Mouse (Mus musculus) ovary, adult 18-20 months (tissue): ENCODE measurements around the gene Shisa9.

Experiments used
- DNase-seq: peaks from one replicate; pipeline ENCODE4 v3.0.0; 2022; ENCODE audit warnings: low spot score, mixed read lengths

Shisa9 gene

DNA sequence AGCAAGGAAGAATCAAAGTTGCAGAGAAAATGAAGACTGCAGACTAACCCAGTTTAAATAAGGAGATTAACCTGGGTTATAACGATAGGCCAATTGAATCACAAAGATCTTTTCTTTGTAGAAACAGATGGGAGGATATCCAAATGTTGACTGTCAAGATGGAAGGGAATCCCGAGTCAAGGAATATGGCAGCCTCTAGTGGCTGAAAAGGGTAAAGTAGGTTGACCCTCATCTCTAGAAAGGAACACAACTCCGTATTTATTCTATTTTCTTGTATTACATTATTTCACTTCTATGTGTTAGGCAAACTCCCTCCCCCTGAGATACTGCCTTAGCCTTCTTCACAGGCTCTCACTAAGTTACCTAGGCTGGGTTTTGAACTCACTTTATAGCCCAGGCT, 217.3 kb downstream of the Shisa9 start:
- DNase-seq, result no peak

DNA sequence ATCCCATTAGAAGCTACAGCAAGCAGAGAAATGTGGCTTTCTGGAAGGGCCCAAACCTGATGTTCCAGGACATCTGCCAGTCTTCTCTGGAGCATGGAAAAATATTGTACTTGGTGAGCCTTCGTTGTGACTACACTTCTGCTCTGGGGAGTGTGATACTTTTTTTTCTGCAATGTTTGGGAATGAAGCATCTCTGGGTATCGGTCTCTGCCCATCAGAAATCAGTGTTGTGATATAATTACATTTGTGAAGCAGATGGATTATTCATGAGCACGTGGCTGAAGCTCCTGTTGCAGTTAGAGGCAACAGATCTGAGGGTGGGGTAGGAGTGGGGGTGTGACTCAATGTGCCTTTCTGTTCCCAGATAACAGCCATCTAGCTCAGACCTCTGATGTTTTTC, 218.2 kb downstream of the Shisa9 start:
- DNase-seq, result no peak

DNA sequence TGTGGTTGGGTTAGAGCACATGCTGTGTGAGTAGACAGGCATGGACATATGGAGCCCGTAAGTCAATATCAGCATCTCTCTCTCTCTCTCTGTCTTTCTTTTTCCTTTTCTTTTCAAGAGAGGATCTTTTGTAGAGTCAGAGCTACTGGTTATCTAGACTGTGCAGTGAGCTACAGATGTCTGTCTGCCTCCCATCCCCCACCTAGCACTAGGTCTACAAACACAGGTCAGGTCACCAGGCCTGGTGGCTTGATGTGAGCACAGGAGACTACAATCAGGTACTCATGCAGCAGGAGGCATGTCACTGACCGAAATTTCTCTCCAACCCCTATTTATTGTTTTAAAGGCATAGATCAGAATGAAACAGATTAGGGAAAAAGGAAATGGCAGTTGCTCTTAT, 219.1 kb downstream of the Shisa9 start:
- DNase-seq, result no peak

DNA sequence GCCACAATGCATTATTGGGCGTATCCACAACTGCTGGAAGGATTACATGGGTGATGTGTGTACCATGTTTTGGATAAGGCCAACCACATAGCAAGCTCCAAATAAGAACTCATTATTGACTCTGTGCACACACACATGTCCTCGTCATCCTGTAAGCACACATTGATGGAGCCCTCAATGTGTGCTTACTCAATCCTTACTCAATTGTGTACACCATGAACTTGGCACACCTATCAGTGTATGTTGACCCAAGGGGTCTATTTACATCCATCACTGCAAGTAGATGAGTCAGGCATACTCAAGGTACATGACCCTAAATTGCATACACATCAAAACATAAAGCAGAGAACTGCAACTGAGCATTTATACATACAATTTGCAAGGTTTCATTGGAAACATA, 220.5 kb downstream of the Shisa9 start:
- no peak for DNase-seq

DNA sequence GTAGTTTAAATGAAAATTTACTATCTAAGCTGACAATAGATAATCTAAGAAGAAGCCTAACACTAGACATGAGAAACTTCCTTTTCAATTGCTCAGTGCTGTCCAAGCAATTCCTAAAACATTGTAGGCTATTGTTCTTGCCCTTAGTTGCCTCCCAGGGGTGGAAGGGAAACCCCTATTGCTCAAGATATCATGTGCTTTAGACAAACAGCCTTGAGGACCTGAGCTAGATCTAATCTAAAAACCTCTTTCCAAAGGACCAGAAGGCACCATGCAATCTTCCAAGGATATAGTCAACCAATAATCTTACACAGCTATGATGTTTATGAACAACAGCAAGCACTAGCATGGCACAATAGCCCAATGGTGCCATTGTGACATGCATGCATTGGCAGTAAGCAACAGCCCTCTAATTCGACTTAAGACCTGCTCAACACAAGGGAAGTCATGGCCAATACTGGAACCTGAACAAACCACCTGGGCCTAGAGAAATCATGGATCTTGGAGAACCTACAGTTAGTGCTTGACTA, 222.6 kb downstream of the Shisa9 start:
- no peak for DNase-seq

DNA sequence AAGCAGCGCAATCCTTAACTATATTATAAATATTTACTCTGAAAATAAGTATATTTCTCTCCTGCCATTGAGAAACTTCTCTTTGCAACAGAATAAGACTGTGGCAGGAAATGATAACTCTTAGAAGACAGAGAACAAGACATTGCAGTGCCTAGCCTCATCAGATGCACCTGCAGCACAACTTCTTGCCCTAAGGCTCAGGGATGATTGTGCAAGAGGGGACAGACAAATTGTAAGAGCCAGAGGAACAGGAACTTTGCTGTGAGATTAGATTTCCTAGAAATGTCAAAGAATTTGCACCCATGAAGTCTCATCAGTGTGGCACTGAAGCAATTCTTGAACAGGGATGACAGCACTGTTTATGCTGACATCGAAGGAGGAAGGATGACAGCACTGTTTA, 223.0 kb downstream of the Shisa9 start:
- no peak for DNase-seq

DNA sequence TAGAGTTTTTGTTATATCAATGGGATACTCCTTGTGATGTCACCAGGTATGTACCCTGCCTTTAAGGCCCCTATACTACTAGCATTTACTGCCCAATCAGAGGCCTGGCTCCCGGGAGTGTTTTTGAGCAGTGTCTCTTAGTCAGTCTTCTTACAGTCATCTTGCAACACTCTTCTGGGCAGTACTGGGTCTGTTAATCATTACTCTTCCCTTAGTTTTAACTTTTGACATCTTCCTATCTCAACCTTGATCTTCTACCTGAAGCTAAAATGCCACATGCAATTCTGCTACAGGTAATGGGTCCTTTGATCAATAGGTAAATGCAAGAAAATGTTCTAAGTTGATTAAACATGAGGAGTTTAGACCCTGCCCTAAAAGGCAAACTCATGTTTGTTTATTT, 225.4 kb downstream of the Shisa9 start:
- no peak for DNase-seq

DNA sequence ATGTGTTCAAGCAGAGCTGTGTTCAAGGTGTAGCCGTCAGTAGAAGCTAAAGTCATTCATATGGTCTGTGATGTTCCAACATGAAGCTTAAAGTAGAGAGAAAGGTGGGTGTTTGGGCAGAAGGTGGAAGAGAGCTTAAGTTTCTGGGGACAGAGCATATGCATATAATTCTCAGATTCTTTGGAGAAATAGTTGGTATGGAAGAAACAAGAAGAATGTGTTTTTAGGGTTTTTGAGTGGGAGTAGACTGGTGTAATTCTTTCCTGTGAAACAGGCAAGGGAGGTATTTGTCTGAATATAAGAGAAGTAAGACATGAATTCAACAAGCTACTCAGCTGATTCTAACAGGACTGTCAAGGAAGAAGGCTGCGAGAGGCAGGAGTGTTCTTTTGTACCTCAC, 225.9 kb downstream of the Shisa9 start:
- no peak for DNase-seq

DNA sequence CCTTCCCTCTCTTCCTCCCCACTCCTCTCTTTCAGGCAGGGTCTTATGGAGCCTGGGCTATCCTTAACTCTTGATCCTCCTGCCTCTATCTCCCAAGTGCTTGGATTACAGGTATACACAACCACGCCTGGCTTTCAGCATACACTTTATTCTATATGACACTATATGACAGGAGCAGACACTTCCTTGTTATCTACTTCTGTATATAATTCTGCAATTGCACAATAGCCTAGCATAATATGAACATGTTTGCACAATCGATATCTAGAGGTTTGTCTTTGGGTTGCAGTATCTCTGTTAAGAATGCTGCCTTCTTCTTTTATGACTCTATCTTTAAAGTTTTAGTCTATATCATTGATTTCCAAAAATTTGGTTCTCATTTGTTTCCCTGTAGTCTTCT, 230.1 kb downstream of the Shisa9 start:
- no peak for DNase-seq

DNA sequence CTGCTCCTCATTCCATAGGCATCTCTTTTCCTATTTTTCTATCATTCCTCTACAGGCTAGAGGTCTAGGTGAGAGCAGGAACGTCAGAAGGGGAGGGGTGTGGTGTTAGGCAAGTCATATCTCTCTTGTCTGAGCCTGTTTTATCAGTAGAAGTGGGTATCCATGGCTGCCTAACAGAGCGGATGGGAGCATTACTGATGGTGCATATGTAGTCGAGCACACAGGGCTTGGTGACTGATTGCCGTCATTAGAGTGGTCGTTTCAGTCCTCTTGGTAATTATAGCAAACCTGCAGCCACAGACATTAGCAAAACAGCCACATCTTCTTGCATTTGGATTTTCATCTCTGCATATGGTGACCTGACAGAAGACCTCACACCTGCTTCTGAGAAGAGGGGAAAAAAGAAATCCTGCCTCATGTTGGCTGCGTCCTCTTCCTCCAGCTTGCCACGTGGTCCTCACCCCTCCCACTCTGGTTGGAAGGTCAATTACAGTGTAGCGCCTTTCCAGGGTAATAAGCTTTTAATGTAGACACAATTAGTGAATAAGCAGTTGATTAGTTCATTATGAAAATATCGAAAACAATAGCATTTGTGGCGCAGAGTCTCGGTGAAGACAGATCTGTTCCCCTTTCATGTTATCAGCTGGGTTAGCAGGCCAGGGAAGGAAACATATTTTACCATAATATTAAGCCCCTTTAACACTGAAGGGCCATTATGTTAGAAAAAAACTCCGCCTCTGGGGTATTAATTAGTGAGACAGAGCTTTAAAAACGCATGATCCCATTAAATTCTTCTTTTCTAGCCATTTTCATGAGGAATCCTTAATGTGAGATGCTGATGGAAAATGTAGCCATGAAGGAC, 233.6 kb downstream of the Shisa9 start:
- no peak for DNase-seq

DNA sequence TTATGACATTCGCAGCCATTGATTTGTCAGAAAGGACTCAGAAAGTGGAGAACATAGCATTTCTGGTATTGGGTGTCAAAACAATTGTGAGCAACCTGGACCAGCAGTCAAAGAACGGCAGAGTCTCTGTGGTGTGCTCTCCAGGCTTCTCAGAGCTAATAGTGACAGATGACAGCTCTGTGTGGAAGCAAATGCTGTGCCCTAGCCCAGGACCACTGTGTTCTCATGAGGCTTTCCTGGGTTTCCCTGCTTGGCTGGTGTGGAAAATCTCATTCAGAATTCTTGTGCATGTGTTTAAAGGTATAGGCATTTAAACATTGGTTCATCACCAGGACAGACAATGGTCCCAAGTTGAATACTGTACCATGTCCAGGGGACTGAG, 234.2 kb downstream of the Shisa9 start:
- DNase-seq, result no peak

DNA sequence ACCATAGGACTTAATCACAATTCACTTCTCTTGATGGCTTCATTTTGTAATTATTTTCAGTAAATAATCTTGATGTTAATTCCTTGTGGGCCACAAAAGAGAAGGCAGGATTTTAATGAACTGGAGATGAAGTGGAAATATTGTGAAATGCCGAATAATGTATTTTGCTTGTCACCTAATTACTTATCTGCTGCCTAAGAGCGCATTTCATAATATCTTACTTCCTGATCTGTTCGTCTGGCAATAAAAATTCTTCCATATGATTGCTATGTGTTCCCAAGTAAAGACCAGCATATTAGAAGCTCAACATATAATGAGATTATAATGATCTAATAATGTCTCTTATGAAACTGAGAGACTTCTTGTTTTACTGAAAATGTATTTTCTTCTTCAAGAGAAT, 235.9 kb downstream of the Shisa9 start:
- DNase-seq, result no peak

DNA sequence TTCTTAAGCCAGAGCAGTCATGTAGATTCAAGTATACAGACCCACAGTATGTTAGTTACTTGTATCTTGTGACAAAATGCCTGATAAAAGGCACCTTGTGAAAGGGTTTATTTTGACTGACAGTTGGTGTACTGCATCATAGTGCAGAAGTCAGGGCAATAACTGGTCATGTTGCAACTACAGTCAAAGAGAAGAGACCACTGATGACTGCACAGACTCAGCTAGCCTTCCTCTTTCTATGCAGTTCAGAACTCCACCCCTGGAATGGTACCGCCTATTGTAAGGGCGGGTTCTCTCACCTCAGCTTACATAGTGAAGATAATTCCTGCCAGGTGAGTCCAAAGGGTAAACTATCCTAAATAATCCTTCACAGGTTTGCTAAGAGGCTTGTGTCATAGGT, 239.6 kb downstream of the Shisa9 start:
- DNase-seq, result no peak

DNA sequence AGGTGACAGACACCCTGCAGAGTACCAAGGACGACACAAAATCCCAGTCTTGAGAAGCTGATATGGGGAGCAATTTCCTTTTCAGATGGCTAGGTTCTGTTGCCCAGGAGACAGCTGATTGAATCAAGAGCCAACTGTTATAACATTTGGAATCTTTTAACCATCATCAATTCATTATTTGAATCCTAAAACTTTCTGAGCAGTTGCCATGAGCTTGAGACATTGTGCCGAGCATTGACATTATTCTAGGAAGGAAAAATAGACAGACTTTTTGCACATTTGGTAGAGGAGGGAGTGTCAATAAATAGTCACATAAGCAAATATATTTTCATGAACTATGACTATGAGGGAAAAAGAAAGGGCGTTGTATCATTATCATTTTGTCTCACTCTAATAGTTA, 243.0 kb downstream of the Shisa9 start:
- no peak for DNase-seq

DNA sequence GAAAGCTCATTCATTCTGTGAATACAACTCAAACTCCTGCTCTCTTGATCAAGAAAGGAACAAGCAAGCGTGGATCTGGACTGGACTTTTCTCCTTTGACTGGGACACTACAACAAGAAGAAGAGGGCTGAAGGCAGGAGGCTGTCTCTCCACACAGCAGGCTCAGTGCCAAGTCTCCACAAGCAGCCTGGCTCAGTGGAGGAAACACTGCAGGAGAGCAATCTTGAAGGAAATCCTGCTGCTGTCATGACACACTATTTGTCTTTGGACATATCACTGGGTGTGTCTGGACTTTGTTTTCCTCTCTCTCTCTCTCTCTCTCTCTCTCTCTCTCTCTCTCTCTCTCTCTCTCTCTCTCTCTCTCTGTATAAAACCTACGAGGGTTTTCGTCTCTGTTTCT, 249.4 kb downstream of the Shisa9 start:
- DNase-seq, result no peak

DNA sequence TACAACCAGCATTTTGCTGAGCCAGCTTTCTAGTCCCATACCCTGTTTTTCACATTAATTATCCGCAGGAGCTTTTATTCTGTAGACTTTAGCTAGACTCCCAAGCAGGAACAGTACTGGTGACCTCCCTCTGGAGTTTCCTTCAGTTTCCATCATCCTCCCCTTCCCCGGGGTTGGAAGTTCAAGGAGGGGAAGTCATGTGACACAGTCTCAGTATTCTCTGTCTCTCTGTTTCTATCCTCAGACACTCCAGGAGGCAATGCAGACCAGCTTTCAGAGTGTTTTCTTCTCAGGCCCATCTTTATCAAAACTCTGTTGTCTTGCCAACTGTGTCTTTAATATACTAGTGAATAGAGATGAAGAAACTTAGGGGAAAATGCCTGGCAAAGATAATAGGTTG, 250.4 kb downstream of the Shisa9 start:
- DNase-seq, result no peak

DNA sequence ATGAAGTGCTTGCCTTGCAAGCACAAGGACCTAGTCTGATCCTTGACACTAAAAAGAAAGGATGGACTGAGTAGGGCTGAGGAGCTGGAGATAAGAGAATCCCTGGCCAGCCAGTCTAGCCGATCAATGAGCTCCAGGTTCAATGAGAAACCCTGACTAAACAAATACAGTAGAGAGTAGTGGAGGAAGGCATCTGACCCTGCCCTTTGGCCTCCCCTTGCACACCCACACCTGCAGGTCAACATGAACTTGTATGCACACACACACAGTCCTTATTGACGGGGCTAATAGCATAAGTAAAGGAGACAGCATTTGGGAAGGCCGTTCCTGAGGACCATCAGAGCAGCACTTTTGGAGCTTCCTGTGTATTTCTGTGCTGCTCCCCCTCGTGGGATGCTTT, 254.7 kb downstream of the Shisa9 start:
- no peak for DNase-seq

DNA sequence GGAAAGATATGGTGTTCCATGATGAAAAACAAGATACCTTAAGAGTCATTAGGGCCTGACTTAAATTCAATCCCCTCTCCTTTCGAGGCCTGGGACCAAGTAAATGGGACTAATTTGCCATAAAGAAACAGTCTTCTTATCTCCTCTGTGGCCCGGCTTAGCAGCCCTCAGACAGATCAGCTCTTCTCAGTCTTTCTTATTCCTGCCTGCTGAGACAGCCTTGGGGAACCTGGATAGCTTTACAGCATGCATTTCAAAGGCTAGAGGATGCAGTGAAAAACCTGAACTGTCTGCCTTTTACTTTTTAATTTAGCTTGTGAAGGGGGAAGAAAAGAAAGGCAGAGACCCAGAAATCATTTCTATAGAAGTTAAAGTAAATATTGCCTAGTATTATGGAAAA, 275.4 kb downstream of the Shisa9 start:
- no peak for DNase-seq

DNA sequence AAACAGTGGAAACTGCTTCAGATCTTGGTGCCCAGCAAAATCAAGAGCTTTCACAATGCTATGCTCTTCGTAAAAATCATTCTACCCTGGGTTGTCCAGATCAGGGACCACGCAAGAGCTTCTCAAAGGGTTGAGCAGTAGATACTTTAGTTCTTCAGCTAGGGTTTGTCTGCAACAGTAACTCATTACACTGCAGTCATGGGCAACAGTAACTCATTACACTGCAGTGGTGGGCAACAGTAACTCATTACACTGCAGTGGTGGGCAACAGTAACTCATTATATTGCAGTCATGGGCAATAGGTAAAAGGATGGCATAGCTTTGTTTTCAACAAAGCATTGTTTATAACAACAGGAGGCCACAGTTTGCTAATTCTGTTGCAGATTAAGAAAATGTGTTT, 281.9 kb downstream of the Shisa9 start:
- DNase-seq, result no peak

DNA sequence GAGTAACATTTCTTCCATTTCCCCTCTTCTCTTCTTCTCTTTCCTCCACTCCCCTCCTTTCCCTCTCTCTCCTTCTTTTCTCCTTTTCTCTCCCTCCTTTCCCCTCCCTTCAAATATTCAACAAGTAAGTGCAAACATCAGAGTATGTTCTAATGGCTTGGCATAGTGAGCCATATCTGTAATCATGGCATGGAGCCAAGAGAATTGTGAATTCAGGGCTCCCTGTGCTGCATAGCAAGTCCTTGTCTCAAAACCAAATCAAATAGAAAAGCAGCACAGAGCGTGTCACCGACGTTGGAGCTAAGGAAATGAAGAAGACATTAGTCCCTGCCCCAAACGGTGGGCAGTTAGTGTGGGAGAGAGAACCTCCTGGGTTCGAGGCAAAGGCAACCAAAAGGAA, 316.6 kb downstream of the Shisa9 start:
- DNase-seq, result no peak

DNA sequence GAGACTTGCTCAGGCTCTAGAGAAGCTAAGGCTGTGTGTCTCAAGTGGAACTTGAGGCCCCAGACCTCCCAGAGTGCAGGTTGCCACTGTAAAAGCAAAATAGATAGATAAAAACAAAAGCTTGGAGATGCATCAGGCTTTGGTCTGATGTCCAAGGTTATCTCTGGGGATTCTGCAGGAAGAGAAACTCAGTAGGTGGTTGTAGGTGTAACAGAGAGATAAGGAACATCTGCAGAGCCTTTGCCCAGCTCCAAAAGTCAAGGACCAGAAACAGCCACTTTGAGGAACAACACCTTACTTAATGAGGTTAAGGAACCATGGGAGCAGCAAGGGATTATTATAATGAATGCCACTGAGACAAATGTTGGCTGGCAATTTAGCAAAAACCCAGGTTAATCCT, 319.5 kb downstream of the Shisa9 start:
- no peak for DNase-seq

DNA sequence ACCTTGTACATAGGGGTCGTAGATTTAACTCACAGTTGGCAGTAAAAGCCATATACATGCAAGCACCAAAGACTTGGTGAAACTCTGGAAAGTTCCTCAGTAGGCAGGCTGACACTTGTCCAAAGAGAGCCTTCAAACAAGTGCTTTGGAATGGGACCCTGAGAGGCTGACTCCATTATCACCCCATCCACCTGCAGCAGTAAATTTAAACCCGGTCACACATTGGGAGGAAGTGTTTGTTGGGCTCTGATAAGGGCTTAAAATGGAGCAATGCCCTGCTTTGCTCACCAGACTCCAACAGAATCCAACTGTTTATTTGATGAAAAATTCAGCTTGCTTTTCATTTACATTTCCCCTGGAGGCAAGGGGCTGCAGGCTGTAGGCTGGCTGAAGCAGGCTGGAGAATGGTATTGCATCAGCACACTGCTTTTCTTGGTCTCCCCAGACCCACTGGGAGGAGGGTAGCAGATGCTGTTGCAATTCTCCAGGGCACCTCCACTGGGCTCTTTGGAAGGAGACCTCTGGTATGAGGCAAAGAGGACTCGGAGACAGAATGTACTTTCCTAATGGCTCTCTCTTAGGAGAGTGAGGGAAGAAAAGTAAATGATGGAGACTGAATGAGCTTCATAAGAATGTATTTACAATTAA, 323.5 kb downstream of the Shisa9 start:
- no peak for DNase-seq

DNA sequence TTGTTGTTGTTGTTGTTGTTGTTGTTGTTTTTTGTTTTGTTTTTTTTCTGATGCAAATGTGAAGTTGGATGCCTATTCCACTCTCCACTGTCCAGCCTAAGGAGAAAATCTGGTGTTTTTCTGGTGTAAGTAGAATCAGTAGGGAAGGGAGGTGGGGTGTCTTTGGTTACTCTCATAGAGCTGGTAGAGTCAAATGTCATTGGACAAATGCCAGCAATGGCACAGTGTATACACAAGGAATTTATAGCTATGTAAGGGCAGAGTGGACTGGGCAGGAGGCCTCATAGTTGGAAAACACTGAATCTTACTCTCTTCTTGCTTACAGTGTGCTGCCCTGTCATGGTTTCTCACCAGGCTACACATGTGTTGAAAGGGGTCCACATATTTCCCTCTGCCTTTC, 325.9 kb downstream of the Shisa9 start:
- no peak for DNase-seq

DNA sequence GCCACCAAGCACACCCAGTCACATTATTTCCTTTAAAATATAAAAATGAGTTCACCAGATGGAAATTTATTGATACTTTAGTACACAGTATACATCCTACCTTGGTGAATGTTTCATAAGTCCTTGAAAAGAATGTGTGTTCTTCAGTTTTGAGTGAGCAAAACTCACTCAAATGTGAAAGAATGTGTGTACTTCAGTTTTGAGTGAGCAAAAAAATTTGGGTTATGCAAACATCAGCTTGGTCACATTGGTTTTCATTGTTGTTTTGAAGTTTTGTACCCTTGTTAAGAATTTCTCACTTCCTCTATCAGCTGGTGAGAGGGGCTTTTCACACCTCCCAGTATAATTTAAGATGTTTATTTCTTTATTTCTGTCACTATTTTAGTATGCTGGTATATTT, 331.7 kb downstream of the Shisa9 start:
- no peak for DNase-seq
